Mouse (Mus musculus): Measurements from ENCODE around the gene E2f4.
"Not testable (repeated sequence)": the region's sequence is repeated elsewhere in the genome, so short reads cannot be mapped to it uniquely, and the experiment has no call there.

Gene E2f4

GRCm38 (mm10) chr8:105269461-105269947 lies 28.0 kb upstream of the E2f4 start, which contains the start of gene Hsf4:
Gene Hsf4 (plus strand): TSS chr8:105269801.
- DNase-seq = peak; percentile 84

- no peak for DNase-seq
Observed at GRCm38 (mm10) chr8:105270101-105270915, 27.2 kb upstream of the E2f4 start.

- DNase-seq = no peak
Observed at GRCm38 (mm10) chr8:105270916-105271186, 26.6 kb upstream of the E2f4 start.

- DNase-seq = no peak
Observed at GRCm38 (mm10) chr8:105275387-105275786, 22.1 kb upstream of the E2f4 start.

- DNase-seq = no peak
Observed at GRCm38 (mm10) chr8:105275840-105276239, 21.6 kb upstream of the E2f4 start, which contains the start of gene Nol3. Gene Nol3 (plus strand): TSS chr8:105276140.

- DNase-seq = peak; percentile 78
Observed at GRCm38 (mm10) chr8:105276292-105277120, 21.0 kb upstream of the E2f4 start.

- peak; percentile 90 for DNase-seq
Observed at GRCm38 (mm10) chr8:105278911-105279334, 18.5 kb upstream of the E2f4 start.

- DNase-seq = no peak
Observed at GRCm38 (mm10) chr8:105280567-105280966, 16.9 kb upstream of the E2f4 start.

GRCm38 (mm10) chr8:105281821-105282220 lies 15.6 kb upstream of the E2f4 start:
- DNase-seq = peak; percentile 66

GRCm38 (mm10) chr8:105282239-105282638 lies 15.2 kb upstream of the E2f4 start:
- no peak for DNase-seq

GRCm38 (mm10) chr8:105283074-105283473 lies 14.4 kb upstream of the E2f4 start:
- peak; percentile 74 for DNase-seq

- no peak for DNase-seq
Observed at GRCm38 (mm10) chr8:105285514-105285913, 11.9 kb upstream of the E2f4 start.

GRCm38 (mm10) chr8:105286907-105287306 lies 10.6 kb upstream of the E2f4 start:
- no peak for DNase-seq

GRCm38 (mm10) chr8:105288231-105288630 lies 9.2 kb upstream of the E2f4 start:
- DNase-seq = no peak

- peak; percentile 95 for DNase-seq
Observed at GRCm38 (mm10) chr8:105288958-105289732, 8.3 kb upstream of the E2f4 start.

- peak; percentile 44 for DNase-seq
Observed at GRCm38 (mm10) chr8:105289805-105290460, 7.5 kb upstream of the E2f4 start, which contains the start of gene 4931428F04Rik. Gene 4931428F04Rik (minus strand): TSS chr8:105289864.

- peak; percentile 96 for DNase-seq
Observed at GRCm38 (mm10) chr8:105290554-105291314, 6.7 kb upstream of the E2f4 start.

GRCm38 (mm10) chr8:105291364-105291763 lies 6.1 kb upstream of the E2f4 start:
- DNase-seq = not testable (repeated sequence)

- not testable (repeated sequence) for DNase-seq
Observed at GRCm38 (mm10) chr8:105291802-105292201, 5.7 kb upstream of the E2f4 start.

GRCm38 (mm10) chr8:105292471-105292870 lies 5.0 kb upstream of the E2f4 start:
- no peak for DNase-seq

GRCm38 (mm10) chr8:105293405-105293804 lies 4.1 kb upstream of the E2f4 start:
- DNase-seq = no peak
